Mouse (Mus musculus) spleen, adult 2 months (tissue): ENCODE results near the gene Gm11127.
"Not testable (repeated sequence)": the region's sequence is repeated elsewhere in the genome, so short reads cannot be mapped to it uniquely, and the experiment has no call there.

Experiments used
- CTCF ChIP-seq: fragments of 200-500 bp; IDR thresholded peaks from 2 replicates; pipeline ENCODE4 v1.5.1; 2011; ENCODE audit warnings: mild to moderate bottlenecking, inconsistent platforms; ENCODE audit not compliant: insufficient read depth, insufficient read length, insufficient replicate concordance; ENCODE audit errors: extremely low read depth
- POLR2A ChIP-seq: fragments of 200-500 bp; IDR thresholded peaks from 2 replicates; pipeline ENCODE4 v1.6.1; 2011; ENCODE audit warnings: low read depth, low read length, inconsistent platforms

GRCm38 (mm10) chr17:36031583-36032331, 26.4 kb downstream of the Gm11127 start:
- not testable (repeated sequence) for TF ChIP-seq POLR2A, CTCF
